Mouse (Mus musculus) heart, embryonic 10.5 days (tissue): ENCODE measurements at regions not wholly inside any gene's neighbourhood (a gene's known extent, or its start where the extent isn't known, plus 50 kb on each side); places are given as distances from the start of the nearest gene placed in this dataset.

Experiments used
- DNase-seq: peaks from one replicate; pipeline ENCODE4 v3.0.0-alpha.2; 2017; ENCODE audit warnings: low spot score
- H3K27ac ChIP-seq: fragments of 300-500 bp; sonication (generic); 2 replicates; pipeline ENCODE4 v1.5.1; 2016; ENCODE audit warnings: mild to moderate bottlenecking
- H3K27me3 ChIP-seq: fragments of 300-500 bp; sonication (generic); 2 replicates; pipeline ENCODE4 v1.6.1; 2016; ENCODE audit warnings: mild to moderate bottlenecking; ENCODE audit not compliant: poor library complexity, insufficient read depth, severe bottlenecking
- H3K36me3 ChIP-seq: fragments of 300-500 bp; sonication (generic); 2 replicates; pipeline ENCODE4 v1.6.1; 2016; ENCODE audit warnings: mild to moderate bottlenecking, moderate library complexity
- H3K4me1 ChIP-seq: fragments of 300-500 bp; sonication (generic); 2 replicates; pipeline ENCODE4 v1.6.1; 2016; ENCODE audit warnings: mild to moderate bottlenecking
- H3K4me3 ChIP-seq: fragments of 300-500 bp; sonication (generic); 2 replicates; pipeline ENCODE4 v1.5.1; 2016; ENCODE audit warnings: mild to moderate bottlenecking, moderate library complexity
- H3K9me3 ChIP-seq: fragments of 300-500 bp; sonication (generic); 2 replicates; pipeline ENCODE4 v1.6.1; 2016; ENCODE audit warnings: mild to moderate bottlenecking, moderate library complexity
- WGBS: fragments of 180-500 bp; shearing (Covaris S2); methylation state at CpG from one replicate; pipeline ENCODE4 v1.1.7; 2016; 5-methylcytosine and 5-hydroxymethylcytosine counted together

DNA sequence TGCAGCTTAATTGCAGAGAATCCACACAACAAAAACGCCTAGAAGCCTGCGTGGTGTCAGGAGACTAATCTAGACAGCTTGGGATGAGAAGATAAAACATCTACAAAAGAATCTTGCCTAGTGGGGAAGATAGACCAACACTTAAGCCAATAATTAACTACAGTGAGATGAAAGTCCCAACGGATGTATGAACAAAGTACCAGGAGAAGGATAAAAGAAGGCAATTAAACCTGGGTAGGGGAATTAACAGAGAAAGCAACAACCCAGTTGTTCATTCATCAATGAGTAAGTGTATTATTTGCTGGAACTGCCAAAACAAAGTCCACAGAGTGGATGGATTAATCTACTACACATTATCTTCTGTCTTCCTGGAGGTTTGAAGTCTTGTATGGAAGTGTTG lies 99.8 kb downstream of the Olfm4 start:
- H3K27ac ChIP-seq: no peak overlapping the region
- H3K36me3 ChIP-seq: no peaks in the 10 kb centered on the region
- H3K4me3 ChIP-seq: no peak overlapping the region
- H3K4me1 ChIP-seq: no peaks in the 10 kb centered on the region
- no peaks in the 10 kb centered on the region for H3K27me3 ChIP-seq
- H3K9me3 ChIP-seq: no peaks in the 10 kb centered on the region
- DNase-seq: no peak
- 73% methylated on average over 3 of the region's 3 CpGs for WGBS

DNA sequence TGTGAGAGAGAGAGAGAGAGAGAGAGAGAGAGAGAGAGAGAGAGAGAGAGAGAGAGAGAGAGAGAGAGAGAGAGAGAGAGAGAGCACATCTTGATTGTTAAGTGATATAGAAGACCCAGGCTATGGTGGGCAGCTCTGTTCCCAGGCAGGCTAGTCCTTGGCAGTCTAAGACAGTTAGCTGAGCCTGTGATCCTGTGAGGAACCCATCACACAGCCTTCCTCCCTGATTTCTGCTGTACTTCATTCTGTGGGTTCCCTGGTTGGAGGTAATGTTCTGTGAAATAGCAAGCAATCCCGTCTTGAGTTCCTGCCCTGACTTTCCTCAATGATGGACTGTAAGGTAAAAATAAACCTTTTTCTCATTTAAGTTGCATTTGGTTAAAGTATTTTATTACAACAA lies 113.4 kb downstream of the Olfm4 start:
- no peak overlapping the region for H3K27ac ChIP-seq
- H3K27me3 ChIP-seq: no peaks in the 10 kb centered on the region
- H3K9me3 ChIP-seq: no peaks in the 10 kb centered on the region
- 74% methylated on average over 1 of the region's 1 CpGs for WGBS
- H3K4me3 ChIP-seq: no peak overlapping the region
- DNase-seq: no peak
- no peaks in the 10 kb centered on the region for H3K36me3 ChIP-seq
- H3K4me1 ChIP-seq: no peaks in the 10 kb centered on the region

GRCm38 (mm10) chr14:80113115-80113687 lies 129.3 kb downstream of the Olfm4 start:
- WGBS: 85% methylated on average over 6 of the region's 6 CpGs
- no peak overlapping the region for H3K27ac ChIP-seq

DNA sequence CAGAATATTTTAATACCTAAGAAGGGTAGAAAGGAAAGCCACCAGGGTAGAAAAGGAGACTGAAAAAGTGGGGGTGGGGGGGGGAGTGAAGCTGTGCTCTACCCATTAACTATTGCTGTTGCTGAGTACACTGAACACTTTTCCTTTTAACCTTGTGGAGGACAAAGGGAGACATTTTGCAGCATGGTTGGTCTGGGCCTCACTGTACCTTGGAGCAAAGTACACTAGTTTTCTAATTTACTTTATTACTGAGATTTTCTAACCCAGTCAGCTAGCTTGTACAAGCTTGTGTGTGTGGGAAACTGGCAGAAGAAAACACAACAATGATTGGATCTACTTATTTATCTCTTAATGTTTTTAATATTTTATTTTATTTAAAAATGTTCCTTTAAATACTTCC lies 130.4 kb downstream of the Olfm4 start:
- Histone ChIP-seq H3K9me3 (no peaks in the 10 kb centered on the region), H3K36me3 (no peaks in the 10 kb centered on the region), H3K27me3 (no peaks in the 10 kb centered on the region), H3K27ac (no peak overlapping the region), H3K4me3 (no peak overlapping the region), H3K4me1 (no peaks in the 10 kb centered on the region)
- DNase-seq: no peak

More at GRCm38 (mm10) chr14:80113115-80113687, 129.3 kb downstream of the Olfm4 start:
- no peak for DNase-seq
- Histone ChIP-seq H3K4me1 (no peaks in the 10 kb centered on the region), H3K36me3 (no peaks in the 10 kb centered on the region), H3K27me3 (no peaks in the 10 kb centered on the region), H3K9me3 (no peaks in the 10 kb centered on the region), H3K4me3 (no peak overlapping the region)

DNA sequence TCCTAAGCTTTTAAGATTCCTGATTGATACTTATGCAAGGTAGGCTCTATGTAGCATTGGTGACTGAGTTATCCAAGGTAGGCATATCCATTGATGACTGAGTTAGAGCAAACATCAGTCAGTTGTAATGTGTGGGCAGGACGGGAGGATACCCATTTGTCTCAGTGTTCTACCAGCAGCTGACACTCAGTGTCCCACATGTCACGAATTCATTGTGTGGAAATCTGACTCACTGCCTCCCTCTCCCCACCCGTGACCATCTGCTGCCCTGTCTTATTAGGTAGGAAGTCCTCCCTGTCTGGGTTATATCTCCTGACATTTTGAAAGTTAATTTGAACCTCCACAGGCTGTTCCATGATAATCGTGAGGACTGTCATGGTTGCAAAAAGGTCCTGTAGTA lies 141.3 kb downstream of the Olfm4 start:
- Histone ChIP-seq H3K4me3 (no peak overlapping the region), H3K36me3 (no peaks in the 10 kb centered on the region), H3K9me3 (no peaks in the 10 kb centered on the region), H3K27ac (no peak overlapping the region), H3K4me1 (no peaks in the 10 kb centered on the region), H3K27me3 (no peaks in the 10 kb centered on the region)
- 73% methylated on average over 4 of the region's 4 CpGs for WGBS
- no peak for DNase-seq

GRCm38 (mm10) chr14:80128181-80128580 lies 144.3 kb downstream of the Olfm4 start:
- Histone ChIP-seq H3K9me3 (no peaks in the 10 kb centered on the region), H3K36me3 (no peaks in the 10 kb centered on the region), H3K27ac (no peak overlapping the region), H3K27me3 (no peaks in the 10 kb centered on the region), H3K4me1 (no peaks in the 10 kb centered on the region), H3K4me3 (no peak overlapping the region)
- DNase-seq: no peak
- 82% methylated on average over 2 of the region's 2 CpGs for WGBS

DNA sequence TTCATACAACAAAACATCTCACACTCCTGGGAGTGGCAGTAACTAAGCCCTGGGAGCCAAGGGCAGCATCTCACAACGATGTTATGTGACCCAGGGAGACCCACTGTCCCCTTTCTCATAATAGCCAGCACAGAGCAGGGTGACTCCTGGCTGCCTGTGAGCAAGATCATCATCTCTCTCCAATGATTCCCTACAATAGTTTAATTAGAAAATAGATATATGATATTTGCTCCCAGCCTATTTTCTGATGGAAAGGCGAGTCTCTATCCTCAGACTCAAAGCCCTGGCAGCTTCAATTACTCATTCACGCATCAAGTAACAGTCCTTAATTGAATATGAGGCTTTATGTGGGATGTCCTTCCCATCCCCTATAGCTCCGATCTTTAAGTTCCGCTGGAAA lies 153.7 kb downstream of the Olfm4 start:
- 74% methylated on average over 5 of the region's 5 CpGs for WGBS
- Histone ChIP-seq H3K4me1 (no peaks in the 10 kb centered on the region), H3K4me3 (no peak overlapping the region), H3K36me3 (no peaks in the 10 kb centered on the region), H3K9me3 (no peaks in the 10 kb centered on the region), H3K27ac (no peak overlapping the region), H3K27me3 (no peaks in the 10 kb centered on the region)
- DNase-seq: no peak

DNA sequence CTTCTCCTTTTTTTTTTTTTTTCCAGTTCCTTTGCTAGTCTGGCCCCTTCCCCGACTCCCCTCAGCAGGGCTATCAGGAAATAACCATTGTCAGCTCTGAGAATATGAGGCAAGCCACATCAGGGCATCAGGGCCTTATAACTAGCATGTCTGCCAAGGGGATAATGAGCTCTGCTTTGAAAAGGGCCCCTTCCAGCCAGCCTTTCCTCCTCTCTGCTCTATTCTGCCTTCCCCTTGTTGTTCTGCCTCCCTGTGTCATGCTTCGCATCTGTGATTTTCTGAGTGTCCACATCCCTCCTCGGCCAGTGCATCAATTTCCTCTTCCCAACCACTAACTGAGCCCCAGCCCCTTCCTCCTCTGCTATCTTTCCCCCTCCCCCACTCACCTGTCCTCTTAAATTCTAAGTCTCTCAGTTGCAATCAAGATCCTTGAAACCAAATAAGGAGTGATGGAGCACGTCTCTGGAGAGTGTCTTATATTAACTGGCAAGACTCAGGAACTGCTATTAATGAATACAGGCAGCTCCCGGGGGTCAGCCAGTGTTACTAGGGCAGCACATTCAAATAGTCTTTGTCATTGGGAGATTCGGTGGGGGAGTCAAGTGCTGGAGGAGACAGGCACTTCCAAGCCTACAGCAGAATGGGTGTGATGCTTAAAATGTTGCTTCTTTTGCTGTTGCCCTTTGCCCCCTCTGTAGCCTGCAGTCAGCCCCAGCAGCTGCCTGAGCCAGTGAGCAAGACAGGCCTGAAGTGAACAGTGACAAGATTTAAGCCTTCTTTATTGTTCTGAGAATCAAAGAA lies 155.3 kb downstream of the Olfm4 start:
- Histone ChIP-seq H3K36me3 (no peaks in the 10 kb centered on the region), H3K4me3 (no peak overlapping the region), H3K9me3 (no peaks in the 10 kb centered on the region), H3K4me1 (no peaks in the 10 kb centered on the region), H3K27me3 (no peaks in the 10 kb centered on the region), H3K27ac (no peak overlapping the region)
- WGBS: 41% methylated on average over 6 of the region's 6 CpGs
- no peak for DNase-seq

DNA sequence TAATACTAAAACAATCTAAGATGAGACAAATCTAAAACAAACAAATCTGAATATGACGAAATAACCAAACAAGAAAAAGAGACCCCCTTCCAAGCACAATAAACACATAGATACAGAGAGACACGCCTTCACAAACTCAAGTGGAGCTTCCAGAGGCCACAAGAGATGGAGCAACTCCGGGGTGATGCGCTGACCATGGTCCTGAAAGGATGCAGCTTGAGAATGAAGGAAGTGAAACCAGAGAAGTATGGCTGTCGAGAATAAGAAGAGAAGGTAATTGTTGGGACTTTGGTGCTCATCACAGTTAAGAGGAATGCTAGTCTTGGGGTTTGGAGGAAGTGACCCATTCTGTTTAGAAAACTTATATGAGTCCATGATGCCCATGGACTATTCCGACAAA lies 173.1 kb downstream of the Olfm4 start:
- Histone ChIP-seq H3K9me3 (no peaks in the 10 kb centered on the region), H3K4me1 (no peaks in the 10 kb centered on the region), H3K27me3 (no peaks in the 10 kb centered on the region), H3K27ac (no peak overlapping the region), H3K36me3 (no peaks in the 10 kb centered on the region), H3K4me3 (no peak overlapping the region)
- 42% methylated on average over 6 of the region's 6 CpGs for WGBS
- no peak for DNase-seq

- H3K4me3 ChIP-seq: no peak overlapping the region
- no peaks in the 10 kb centered on the region for H3K9me3 ChIP-seq
- H3K27me3 ChIP-seq: no peaks in the 10 kb centered on the region
- 32% methylated on average over 1 of the region's 1 CpGs for WGBS
- H3K4me1 ChIP-seq: no peaks in the 10 kb centered on the region
- H3K27ac ChIP-seq: no peak overlapping the region
- DNase-seq: no peak
- no peaks in the 10 kb centered on the region for H3K36me3 ChIP-seq
Observed at GRCm38 (mm10) chr14:80169211-80169610, 185.3 kb downstream of the Olfm4 start.

DNA sequence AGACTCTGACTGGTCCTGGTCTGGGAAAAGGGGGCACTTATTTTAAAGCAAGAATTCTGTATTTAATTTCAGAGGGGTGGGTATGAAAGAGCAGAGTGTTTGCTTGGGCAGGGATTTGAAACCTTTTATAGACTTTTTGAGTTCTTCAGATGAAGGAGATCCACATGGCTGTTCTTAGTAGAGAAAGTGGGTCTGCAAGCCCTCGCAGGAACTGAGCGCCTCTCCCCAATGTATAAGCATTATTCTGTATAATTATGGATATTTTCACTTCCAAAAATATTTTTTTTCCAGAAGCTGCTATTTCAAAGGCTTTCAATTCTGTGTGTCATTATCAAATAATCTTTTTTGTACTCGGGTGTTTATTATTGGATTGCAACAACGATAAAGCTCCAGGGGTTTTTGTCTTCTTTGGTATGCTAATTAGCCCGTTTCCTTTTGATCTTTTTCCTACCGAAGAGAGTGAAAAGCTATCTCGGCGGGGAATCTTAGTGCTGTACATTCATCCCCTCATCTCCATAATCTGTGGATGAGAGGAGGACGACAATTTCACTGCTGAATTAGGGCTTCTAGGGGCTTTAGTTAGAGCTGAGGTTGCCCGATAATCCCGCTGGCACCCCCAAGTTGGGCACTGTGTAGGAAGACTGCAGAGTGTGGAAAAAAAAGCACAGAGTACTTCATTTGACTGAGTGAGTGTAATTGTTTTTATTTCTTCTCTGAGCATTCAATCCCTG lies 186.7 kb downstream of the Olfm4 start:
- no peaks in the 10 kb centered on the region for H3K9me3 ChIP-seq
- no peak for DNase-seq
- H3K4me3 ChIP-seq: no peak overlapping the region
- no peaks in the 10 kb centered on the region for H3K36me3 ChIP-seq
- no peaks in the 10 kb centered on the region for H3K4me1 ChIP-seq
- no peak overlapping the region for H3K27ac ChIP-seq
- no peaks in the 10 kb centered on the region for H3K27me3 ChIP-seq
- 12% methylated on average over 11 of the region's 11 CpGs for WGBS

DNA sequence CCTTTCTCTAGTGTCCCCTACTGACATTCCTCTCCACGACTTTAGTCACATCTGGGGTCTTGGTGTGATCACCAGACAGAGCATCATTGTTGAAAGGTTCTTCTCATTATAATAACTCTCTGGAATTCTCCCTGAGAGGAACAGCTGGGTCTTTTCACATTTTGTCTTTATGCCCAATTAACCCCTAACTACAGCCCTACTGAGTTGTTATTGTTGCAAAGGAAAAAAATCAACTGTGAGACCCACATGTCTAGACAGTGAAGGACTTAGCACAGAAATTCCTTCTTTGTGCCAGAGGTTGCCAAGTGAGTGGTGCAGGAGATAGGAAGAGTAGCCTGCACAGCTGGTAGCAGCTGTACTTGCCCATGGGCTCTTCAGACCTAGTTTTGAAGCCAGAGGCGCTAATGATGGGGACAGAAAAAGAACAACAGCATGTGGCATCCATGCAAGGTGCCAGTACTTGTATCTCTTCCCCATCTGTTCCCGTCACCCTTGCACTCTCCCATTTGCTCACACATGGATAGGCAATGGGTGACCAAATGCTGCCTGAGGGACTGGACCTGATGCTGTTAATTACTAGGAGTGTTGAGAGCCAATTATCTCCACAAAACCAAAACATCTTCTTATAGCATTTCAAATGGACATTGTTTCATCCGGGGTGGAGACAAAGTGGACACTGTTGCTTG lies 189.1 kb downstream of the Olfm4 start:
- H3K27me3 ChIP-seq: no peaks in the 10 kb centered on the region
- no peaks in the 10 kb centered on the region for H3K4me1 ChIP-seq
- H3K36me3 ChIP-seq: no peaks in the 10 kb centered on the region
- no peak overlapping the region for H3K27ac ChIP-seq
- no peaks in the 10 kb centered on the region for H3K9me3 ChIP-seq
- WGBS: 38% methylated on average over 4 of the region's 4 CpGs
- no peak for DNase-seq
- no peak overlapping the region for H3K4me3 ChIP-seq

DNA sequence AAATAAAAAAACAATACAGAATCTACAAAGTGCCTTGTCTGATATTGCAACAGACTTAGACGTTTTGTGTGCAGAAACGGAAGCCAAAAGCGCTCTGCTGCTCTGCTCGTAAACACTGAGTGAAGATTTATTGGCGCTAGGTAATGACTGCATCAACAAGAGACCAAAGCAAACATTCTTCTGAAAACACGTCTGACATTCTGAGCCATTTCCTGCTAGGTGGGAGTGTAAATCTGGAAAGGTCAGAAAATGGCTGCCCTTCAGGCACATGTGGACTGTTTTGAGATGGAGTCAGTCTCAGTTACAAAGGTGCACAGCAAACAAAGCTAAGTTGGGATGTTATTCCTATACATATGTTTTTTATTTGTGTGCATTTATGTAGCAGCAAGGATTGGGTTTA lies 192.6 kb downstream of the Olfm4 start:
- no peaks in the 10 kb centered on the region for H3K4me1 ChIP-seq
- no peaks in the 10 kb centered on the region for H3K27me3 ChIP-seq
- H3K4me3 ChIP-seq: no peak overlapping the region
- DNase-seq: no peak
- no peaks in the 10 kb centered on the region for H3K36me3 ChIP-seq
- WGBS: 85% methylated on average over 6 of the region's 6 CpGs
- H3K27ac ChIP-seq: no peak overlapping the region
- no peaks in the 10 kb centered on the region for H3K9me3 ChIP-seq
